Mouse (Mus musculus): Measurements from ENCODE around the gene Dip2a. TPM values are rescaled to one million over a fixed set of nuclear protein-coding genes. Genes with fewer than 3 reads are reported as not detected.

The Dip2a gene
- polyA plus RNA-seq, 1 experiment from 2014 or later = 8.6 TPM

GRCm38 (mm10) chr10:76306738-76307137, 38.4 kb downstream of the Dip2a start:
- no peak overlapping the region for H3K4me3 ChIP-seq
- H3K27ac ChIP-seq = no peak overlapping the region
- ATAC-seq (replicated peaks; ENCODE audit: insufficient number of reproducible peaks, insufficient read depth, low FRiP score, low read depth) = no peak
- no peaks in the 10 kb centered on the region for H3K9me3 ChIP-seq (replicated peaks)
- no peaks in the 10 kb centered on the region for H3K27me3 ChIP-seq
- no peak overlapping the region for H3K4me2 ChIP-seq
- H3K9ac ChIP-seq = no peak overlapping the region
- H3K36me3 ChIP-seq = peaks cover 39% of the 10 kb centered on the region
- 82% methylated on average over 9 of the region's 9 CpGs for WGBS
- H3K4me1 ChIP-seq (replicated peaks) = no peaks in the 10 kb centered on the region

- 72% methylated on average over 5 of the region's 5 CpGs for WGBS
Measured at GRCm38 (mm10) chr10:76300133-76300532, 45.0 kb downstream of the Dip2a start.

GRCm38 (mm10) chr10:76293222-76293621, 51.9 kb downstream of the Dip2a start:
- no peak overlapping the region for H3K9ac ChIP-seq
- no peak overlapping the region for H3K27ac ChIP-seq
- ATAC-seq (replicated peaks; ENCODE audit: insufficient number of reproducible peaks, insufficient read depth, low FRiP score, low read depth) = no peak
- H3K9me3 ChIP-seq (replicated peaks) = no peaks in the 10 kb centered on the region
- no peak overlapping the region for H3K4me2 ChIP-seq
- WGBS = 84% methylated on average over 4 of the region's 4 CpGs
- H3K4me1 ChIP-seq (replicated peaks) = no peaks in the 10 kb centered on the region
- peaks cover 78% of the 10 kb centered on the region for H3K36me3 ChIP-seq
- H3K4me3 ChIP-seq = no peak overlapping the region
- no peaks in the 10 kb centered on the region for H3K27me3 ChIP-seq

More at GRCm38 (mm10) chr10:76300133-76300532, 45.0 kb downstream of the Dip2a start:
- Histone ChIP-seq H3K4me1 (replicated peaks) (no peaks in the 10 kb centered on the region), H3K9ac (no peak overlapping the region), H3K27me3 (no peaks in the 10 kb centered on the region), H3K4me3 (no peak overlapping the region), H3K27ac (no peak overlapping the region), H3K36me3 (peaks cover 51% of the 10 kb centered on the region), H3K4me2 (no peak overlapping the region), H3K9me3 (replicated peaks) (no peaks in the 10 kb centered on the region)
- no peak for ATAC-seq (replicated peaks; ENCODE audit: insufficient number of reproducible peaks, insufficient read depth, low FRiP score, low read depth)

GRCm38 (mm10) chr10:76289936-76290671, 55.0 kb downstream of the Dip2a start:
- Histone ChIP-seq H3K27me3 (no peaks in the 10 kb centered on the region), H3K36me3 (peaks cover 75% of the 10 kb centered on the region), H3K4me2 (no peak overlapping the region), H3K4me3 (no peak overlapping the region), H3K27ac (no peak overlapping the region), H3K4me1 (replicated peaks) (no peaks in the 10 kb centered on the region), H3K9ac (no peak overlapping the region), H3K9me3 (replicated peaks) (no peaks in the 10 kb centered on the region)
- 76% methylated on average over 3 of the region's 3 CpGs for WGBS
- ATAC-seq (replicated peaks; ENCODE audit: insufficient number of reproducible peaks, insufficient read depth, low FRiP score, low read depth) = no peak

- Histone ChIP-seq H3K4me2 (no peak overlapping the region), H3K9me3 (replicated peaks) (no peaks in the 10 kb centered on the region), H3K27ac (no peak overlapping the region), H3K36me3 (peaks cover 75% of the 10 kb centered on the region), H3K4me1 (replicated peaks) (no peaks in the 10 kb centered on the region), H3K9ac (no peak overlapping the region), H3K4me3 (no peak overlapping the region), H3K27me3 (no peaks in the 10 kb centered on the region)
- WGBS = 83% methylated on average over 5 of the region's 5 CpGs
- no peak for ATAC-seq (replicated peaks; ENCODE audit: insufficient number of reproducible peaks, insufficient read depth, low FRiP score, low read depth)
Measured at GRCm38 (mm10) chr10:76289052-76289451, 56.0 kb downstream of the Dip2a start.

GRCm38 (mm10) chr10:76288268-76288993, 56.7 kb downstream of the Dip2a start:
- no peak overlapping the region for H3K9ac ChIP-seq
- peaks cover 80% of the 10 kb centered on the region for H3K36me3 ChIP-seq
- 73% methylated on average over 11 of the region's 11 CpGs for WGBS
- H3K9me3 ChIP-seq (replicated peaks) = no peaks in the 10 kb centered on the region
- H3K27ac ChIP-seq = no peak overlapping the region
- no peak overlapping the region for H3K4me3 ChIP-seq
- H3K4me2 ChIP-seq = no peak overlapping the region
- no peaks in the 10 kb centered on the region for H3K27me3 ChIP-seq
- ATAC-seq (replicated peaks; ENCODE audit: insufficient number of reproducible peaks, insufficient read depth, low FRiP score, low read depth) = no peak
- no peaks in the 10 kb centered on the region for H3K4me1 ChIP-seq (replicated peaks)

- WGBS = 62% methylated on average over 5 of the region's 5 CpGs
- Histone ChIP-seq H3K36me3 (peaks cover 75% of the 10 kb centered on the region), H3K27ac (no peak overlapping the region), H3K4me1 (replicated peaks) (no peaks in the 10 kb centered on the region), H3K9ac (no peak overlapping the region), H3K4me3 (no peak overlapping the region), H3K9me3 (replicated peaks) (no peaks in the 10 kb centered on the region), H3K27me3 (no peaks in the 10 kb centered on the region), H3K4me2 (no peak overlapping the region)
- ATAC-seq (replicated peaks; ENCODE audit: insufficient number of reproducible peaks, insufficient read depth, low FRiP score, low read depth) = no peak
Measured at GRCm38 (mm10) chr10:76278541-76279097, 66.5 kb downstream of the Dip2a start.

GRCm38 (mm10) chr10:76275256-76275655, 69.8 kb downstream of the Dip2a start:
- H3K9ac ChIP-seq = no peak overlapping the region
- ATAC-seq (replicated peaks; ENCODE audit: insufficient number of reproducible peaks, insufficient read depth, low FRiP score, low read depth) = no peak
- no peak overlapping the region for H3K27ac ChIP-seq
- no peaks in the 10 kb centered on the region for H3K27me3 ChIP-seq
- no peaks in the 10 kb centered on the region for H3K4me1 ChIP-seq (replicated peaks)
- H3K9me3 ChIP-seq (replicated peaks) = no peaks in the 10 kb centered on the region
- WGBS = 73% methylated on average over 10 of the region's 10 CpGs
- H3K36me3 ChIP-seq = peaks cover 70% of the 10 kb centered on the region
- H3K4me3 ChIP-seq = no peak overlapping the region
- no peak overlapping the region for H3K4me2 ChIP-seq

- no peak for ATAC-seq (replicated peaks; ENCODE audit: insufficient number of reproducible peaks, insufficient read depth, low FRiP score, low read depth)
- Histone ChIP-seq H3K36me3 (peaks cover 59% of the 10 kb centered on the region), H3K27me3 (no peaks in the 10 kb centered on the region), H3K4me1 (replicated peaks) (no peaks in the 10 kb centered on the region), H3K4me2 (no peak overlapping the region), H3K9me3 (replicated peaks) (no peaks in the 10 kb centered on the region), H3K4me3 (no peak overlapping the region), H3K9ac (no peak overlapping the region), H3K27ac (no peak overlapping the region)
- 40% methylated on average over 8 of the region's 8 CpGs for WGBS
Measured at GRCm38 (mm10) chr10:76271238-76271637, 73.9 kb downstream of the Dip2a start.

- Histone ChIP-seq H3K27ac (no peak overlapping the region), H3K9ac (no peak overlapping the region), H3K9me3 (replicated peaks) (no peaks in the 10 kb centered on the region), H3K4me3 (no peak overlapping the region), H3K36me3 (peaks cover 30% of the 10 kb centered on the region; the same call in 1 of the 2 replicates), H3K27me3 (no peaks in the 10 kb centered on the region), H3K4me1 (replicated peaks) (peaks cover 15% of the 10 kb centered on the region), H3K4me2 (no peak overlapping the region)
- no peak for ATAC-seq (replicated peaks; ENCODE audit: insufficient number of reproducible peaks, insufficient read depth, low FRiP score, low read depth)
- 47% methylated on average over 4 of the region's 4 CpGs for WGBS
Measured at GRCm38 (mm10) chr10:76262431-76262830, 82.7 kb downstream of the Dip2a start.

- Histone ChIP-seq H3K4me3 (no peak overlapping the region), H3K9me3 (replicated peaks) (no peaks in the 10 kb centered on the region), H3K27me3 (no peaks in the 10 kb centered on the region), H3K4me2 (no peak overlapping the region), H3K27ac (no peak overlapping the region), H3K4me1 (replicated peaks) (peaks cover 16% of the 10 kb centered on the region), H3K36me3 (peaks cover 29% of the 10 kb centered on the region; the same call in 1 of the 2 replicates), H3K9ac (no peak overlapping the region)
- 60% methylated on average over 3 of the region's 3 CpGs for WGBS
- no peak for ATAC-seq (replicated peaks; ENCODE audit: insufficient number of reproducible peaks, insufficient read depth, low FRiP score, low read depth)
Measured at GRCm38 (mm10) chr10:76261447-76261846, 83.6 kb downstream of the Dip2a start.
